Mouse (Mus musculus): ENCODE results near the gene Abca8b. TPM values are rescaled to one million over a fixed set of nuclear protein-coding genes. Genes with fewer than 3 reads are reported as not detected.
A peak's percentile ranks its signal among the peaks of the same experiment; 100 is the strongest.

Gene Abca8b
- polyA plus RNA-seq, 1 experiment from 2014 or later: 3.4 TPM

DNA sequence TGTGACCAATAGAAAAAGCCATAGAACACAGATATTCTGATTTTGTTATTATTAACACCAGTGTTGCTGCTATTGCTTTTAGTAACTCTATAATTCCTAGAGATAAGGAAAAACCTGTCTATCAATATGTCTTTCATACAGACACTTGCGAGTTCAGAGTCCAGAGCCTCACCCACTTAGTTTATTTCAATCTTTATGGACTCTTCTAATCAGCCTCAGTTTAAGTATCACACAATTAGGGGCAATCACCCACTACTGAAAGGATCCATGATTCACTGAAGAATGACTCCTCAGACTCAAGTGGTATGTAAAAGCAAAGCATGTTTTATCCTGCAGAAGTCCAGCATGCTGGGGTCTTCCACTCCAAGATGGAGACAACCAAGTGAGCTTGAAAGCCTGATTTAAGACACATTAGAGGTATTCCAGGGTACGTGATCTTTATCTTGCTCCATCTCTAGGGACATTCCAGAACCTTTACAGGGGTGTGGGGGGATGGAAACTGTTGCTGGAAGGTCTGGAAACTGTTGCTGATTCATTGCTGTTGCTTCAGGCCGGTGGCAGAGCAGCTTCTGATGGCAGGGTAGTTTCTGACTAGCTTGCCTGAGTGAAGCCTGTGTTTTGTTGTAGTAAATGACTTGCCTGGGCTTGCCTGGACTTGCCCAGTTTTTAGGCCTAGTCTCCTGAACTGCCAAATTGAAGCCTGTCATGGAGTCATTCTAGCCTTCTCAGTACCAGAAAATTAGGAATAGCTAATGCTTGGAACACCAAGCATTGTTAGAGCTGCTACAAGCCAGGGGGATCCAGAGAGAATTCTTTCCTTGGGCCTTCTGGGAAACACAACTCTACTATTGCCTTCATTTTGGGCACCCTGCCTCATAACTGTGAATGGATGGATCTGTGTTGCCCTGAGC, 101.5 kb downstream of the Abca8b start:
- WGBS: 64% methylated on average over 3 of the region's 3 CpGs
- peak; percentile 44 for DNase-seq (ENCODE audit: low spot score)
- ATAC-seq (ENCODE audit: low read depth): no peak

GRCm38 (mm10) chr11:109891989-109892386, 103.7 kb downstream of the Abca8b start:
- no peak overlapping the region for H3K4me2 ChIP-seq (ENCODE audit: low read depth, low read length)
- H3K27me3 ChIP-seq (replicated peaks; ENCODE audit: control insufficient read depth, insufficient read depth, low read length): no peaks in the 10 kb centered on the region
- H3K27ac ChIP-seq (replicated peaks; ENCODE audit: low read depth, low read length): 0 out of 2 replicates have a peak overlapping the region, but pooled peaks have one; percentile 33
- no peaks in the 10 kb centered on the region for H3K9me3 ChIP-seq (ENCODE audit: control insufficient read depth, low read length)
- no peaks in the 10 kb centered on the region for H3K36me3 ChIP-seq (ENCODE audit: control insufficient read depth, insufficient read depth, low read length)
- H3K4me3 ChIP-seq (ENCODE audit: low read depth, low read length): no peak overlapping the region
- no peak overlapping the region for H3K9ac ChIP-seq (ENCODE audit: low read depth, low read length)
- WGBS: 49% methylated on average over 4 of the region's 4 CpGs
- ATAC-seq (ENCODE audit: low read depth) (peak; percentile 71; the same call in 1 of the 2 replicates), DNase-seq (ENCODE audit: low spot score) (peak; percentile 89)
- H3K4me1 ChIP-seq (ENCODE audit: control insufficient read depth, insufficient read depth, low read length): 0 out of 2 replicates have a peak, but pooled peaks cover 17% of the 10 kb centered on the region

More for the DNA sequence above, 101.5 kb downstream of the Abca8b start:
- Histone ChIP-seq H3K9ac (ENCODE audit: low read depth, low read length) (no peak overlapping the region), H3K36me3 (ENCODE audit: control insufficient read depth, insufficient read depth, low read length) (no peaks in the 10 kb centered on the region), H3K4me2 (ENCODE audit: low read depth, low read length) (no peak overlapping the region), H3K4me1 (ENCODE audit: control insufficient read depth, insufficient read depth, low read length) (0 out of 2 replicates have a peak, but pooled peaks cover 17% of the 10 kb centered on the region), H3K27ac (replicated peaks; ENCODE audit: low read depth, low read length) (peak overlapping the region; percentile 45), H3K27me3 (replicated peaks; ENCODE audit: control insufficient read depth, insufficient read depth, low read length) (no peaks in the 10 kb centered on the region), H3K4me3 (ENCODE audit: low read depth, low read length) (no peak overlapping the region), H3K9me3 (ENCODE audit: control insufficient read depth, low read length) (no peaks in the 10 kb centered on the region)

GRCm38 (mm10) chr11:109891371-109891988, 104.2 kb downstream of the Abca8b start:
- Histone ChIP-seq H3K27me3 (replicated peaks; ENCODE audit: control insufficient read depth, insufficient read depth, low read length) (no peaks in the 10 kb centered on the region), H3K4me1 (ENCODE audit: control insufficient read depth, insufficient read depth, low read length) (0 out of 2 replicates have a peak, but pooled peaks cover 14% of the 10 kb centered on the region), H3K4me2 (ENCODE audit: low read depth, low read length) (no peak overlapping the region), H3K9ac (ENCODE audit: low read depth, low read length) (no peak overlapping the region), H3K36me3 (ENCODE audit: control insufficient read depth, insufficient read depth, low read length) (no peaks in the 10 kb centered on the region), H3K4me3 (ENCODE audit: low read depth, low read length) (no peak overlapping the region), H3K9me3 (ENCODE audit: control insufficient read depth, low read length) (no peaks in the 10 kb centered on the region), H3K27ac (replicated peaks; ENCODE audit: low read depth, low read length) (no peak overlapping the region)
- DNase-seq (ENCODE audit: low spot score) (no peak), ATAC-seq (ENCODE audit: low read depth) (no peak)
- 77% methylated on average over 8 of the region's 8 CpGs for WGBS

DNA sequence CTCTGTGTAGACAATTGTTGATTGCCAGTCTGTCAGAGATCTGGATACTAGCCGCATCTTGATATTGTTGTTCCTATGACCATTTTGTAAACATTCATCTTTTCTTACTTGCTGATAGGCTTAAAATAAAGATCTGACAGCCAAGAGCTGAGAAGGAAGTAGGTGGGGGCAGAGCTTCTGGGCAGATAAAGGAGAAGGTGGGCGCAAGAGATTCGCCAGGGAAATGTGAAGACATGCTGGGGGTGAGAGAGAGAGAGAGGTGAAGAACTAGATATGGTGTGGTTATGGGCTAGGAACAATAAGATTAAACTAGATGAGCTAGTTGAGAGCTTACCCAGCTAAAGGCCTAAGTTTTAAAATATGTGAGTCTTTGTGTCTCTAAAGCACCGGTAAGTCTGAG, 106.0 kb downstream of the Abca8b start:
- Histone ChIP-seq H3K27ac (replicated peaks; ENCODE audit: low read depth, low read length) (no peak overlapping the region), H3K9me3 (ENCODE audit: control insufficient read depth, low read length) (no peaks in the 10 kb centered on the region), H3K4me1 (ENCODE audit: control insufficient read depth, insufficient read depth, low read length) (0 out of 2 replicates have a peak, but pooled peaks cover 5% of the 10 kb centered on the region), H3K27me3 (replicated peaks; ENCODE audit: control insufficient read depth, insufficient read depth, low read length) (no peaks in the 10 kb centered on the region), H3K4me3 (ENCODE audit: low read depth, low read length) (no peak overlapping the region), H3K4me2 (ENCODE audit: low read depth, low read length) (no peak overlapping the region), H3K36me3 (ENCODE audit: control insufficient read depth, insufficient read depth, low read length) (no peaks in the 10 kb centered on the region), H3K9ac (ENCODE audit: low read depth, low read length) (no peak overlapping the region)
- DNase-seq (ENCODE audit: low spot score) (no peak), ATAC-seq (ENCODE audit: low read depth) (no peak)
- WGBS: 91% methylated on average over 4 of the region's 4 CpGs

GRCm38 (mm10) chr11:109886757-109887156, 108.9 kb downstream of the Abca8b start:
- H3K4me3 ChIP-seq (ENCODE audit: low read depth, low read length): no peak overlapping the region
- H3K4me1 ChIP-seq (ENCODE audit: control insufficient read depth, insufficient read depth, low read length): no peaks in the 10 kb centered on the region
- H3K4me2 ChIP-seq (ENCODE audit: low read depth, low read length): no peak overlapping the region
- H3K9me3 ChIP-seq (ENCODE audit: control insufficient read depth, low read length): no peaks in the 10 kb centered on the region
- no peak overlapping the region for H3K9ac ChIP-seq (ENCODE audit: low read depth, low read length)
- WGBS: 90% methylated on average over 4 of the region's 4 CpGs
- ATAC-seq (ENCODE audit: low read depth) (no peak), DNase-seq (ENCODE audit: low spot score) (no peak)
- no peak overlapping the region for H3K27ac ChIP-seq (replicated peaks; ENCODE audit: low read depth, low read length)
- H3K27me3 ChIP-seq (replicated peaks; ENCODE audit: control insufficient read depth, insufficient read depth, low read length): no peaks in the 10 kb centered on the region
- no peaks in the 10 kb centered on the region for H3K36me3 ChIP-seq (ENCODE audit: control insufficient read depth, insufficient read depth, low read length)

DNA sequence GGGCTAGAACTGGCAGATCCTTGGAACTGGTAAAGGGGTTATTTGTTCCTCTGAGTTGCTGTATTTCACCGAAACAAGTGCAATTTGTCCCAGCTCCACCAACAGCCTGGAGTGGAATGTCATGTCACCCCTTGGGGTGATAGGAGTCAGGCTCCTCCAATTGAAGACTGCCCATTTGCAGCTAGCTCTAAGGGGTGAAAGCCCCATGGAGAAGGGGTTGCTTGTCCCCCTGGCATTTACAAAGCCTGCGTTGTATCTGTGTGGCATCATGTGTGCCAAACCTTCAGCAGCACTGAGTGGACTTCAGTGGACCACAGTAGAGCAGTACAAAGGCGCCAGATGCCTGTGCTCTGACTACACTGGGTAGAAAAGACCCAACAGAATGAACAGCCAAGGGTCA, 110.1 kb downstream of the Abca8b start:
- H3K9ac ChIP-seq (ENCODE audit: low read depth, low read length): no peak overlapping the region
- no peak overlapping the region for H3K27ac ChIP-seq (replicated peaks; ENCODE audit: low read depth, low read length)
- H3K36me3 ChIP-seq (ENCODE audit: control insufficient read depth, insufficient read depth, low read length): no peaks in the 10 kb centered on the region
- no peaks in the 10 kb centered on the region for H3K4me1 ChIP-seq (ENCODE audit: control insufficient read depth, insufficient read depth, low read length)
- no peak overlapping the region for H3K4me3 ChIP-seq (ENCODE audit: low read depth, low read length)
- H3K27me3 ChIP-seq (replicated peaks; ENCODE audit: control insufficient read depth, insufficient read depth, low read length): no peaks in the 10 kb centered on the region
- no peak overlapping the region for H3K4me2 ChIP-seq (ENCODE audit: low read depth, low read length)
- DNase-seq (ENCODE audit: low spot score): no peak
- ATAC-seq (ENCODE audit: low read depth): no peak
- 78% methylated on average over 3 of the region's 3 CpGs for WGBS
- H3K9me3 ChIP-seq (ENCODE audit: control insufficient read depth, low read length): no peaks in the 10 kb centered on the region

GRCm38 (mm10) chr11:109884801-109885200, 110.8 kb downstream of the Abca8b start:
- H3K4me2 ChIP-seq (ENCODE audit: low read depth, low read length): no peak overlapping the region
- DNase-seq (ENCODE audit: low spot score) (no peak), ATAC-seq (ENCODE audit: low read depth) (no peak)
- 64% methylated on average over 4 of the region's 4 CpGs for WGBS
- no peaks in the 10 kb centered on the region for H3K36me3 ChIP-seq (ENCODE audit: control insufficient read depth, insufficient read depth, low read length)
- H3K9ac ChIP-seq (ENCODE audit: low read depth, low read length): no peak overlapping the region
- no peak overlapping the region for H3K4me3 ChIP-seq (ENCODE audit: low read depth, low read length)
- no peaks in the 10 kb centered on the region for H3K9me3 ChIP-seq (ENCODE audit: control insufficient read depth, low read length)
- H3K27me3 ChIP-seq (replicated peaks; ENCODE audit: control insufficient read depth, insufficient read depth, low read length): no peaks in the 10 kb centered on the region
- H3K4me1 ChIP-seq (ENCODE audit: control insufficient read depth, insufficient read depth, low read length): no peaks in the 10 kb centered on the region
- H3K27ac ChIP-seq (replicated peaks; ENCODE audit: low read depth, low read length): no peak overlapping the region

DNA sequence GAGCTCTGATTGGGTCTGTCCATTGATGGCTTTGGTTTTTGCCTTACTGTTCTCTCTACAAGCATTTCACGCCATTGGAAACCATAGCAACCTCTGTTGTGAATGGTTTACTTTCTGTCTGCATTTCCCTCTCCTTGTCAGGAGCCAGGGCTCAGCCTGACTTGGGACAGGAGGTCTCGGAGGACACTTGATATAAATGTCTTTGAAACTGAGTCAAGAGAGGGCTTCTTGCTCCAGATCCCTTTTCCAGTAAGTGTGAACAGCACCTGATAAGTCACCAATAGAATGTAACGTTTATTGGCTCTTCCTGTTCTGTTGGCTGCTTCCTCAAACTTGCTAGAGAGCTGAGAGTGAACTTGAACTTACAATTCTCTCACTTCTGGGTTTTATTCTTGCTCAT, 111.5 kb downstream of the Abca8b start:
- Histone ChIP-seq H3K9me3 (ENCODE audit: control insufficient read depth, low read length) (no peaks in the 10 kb centered on the region), H3K27ac (replicated peaks; ENCODE audit: low read depth, low read length) (no peak overlapping the region; the same call in 1 of the 2 replicates), H3K9ac (ENCODE audit: low read depth, low read length) (no peak overlapping the region), H3K4me1 (ENCODE audit: control insufficient read depth, insufficient read depth, low read length) (no peaks in the 10 kb centered on the region), H3K36me3 (ENCODE audit: control insufficient read depth, insufficient read depth, low read length) (no peaks in the 10 kb centered on the region), H3K4me2 (ENCODE audit: low read depth, low read length) (no peak overlapping the region), H3K27me3 (replicated peaks; ENCODE audit: control insufficient read depth, insufficient read depth, low read length) (no peaks in the 10 kb centered on the region), H3K4me3 (ENCODE audit: low read depth, low read length) (no peak overlapping the region)
- ATAC-seq (ENCODE audit: low read depth) (no peak), DNase-seq (ENCODE audit: low spot score) (no peak)
- WGBS: 68% methylated on average over 3 of the region's 3 CpGs

Measured in embryonic facial prominence, embryonic 14.5 days (tissue).